ENCODE assay signal across 18 mouse cellular contexts in genomic region chr1:159331008-159331407, GRCm38 (mm10).
DNase-seq lines count a peak whose midpoint lies in the region; ATAC-seq and TF ChIP-seq lines count a peak whose summit lies in the region.
"Had no signal": no experiment of that assay in that cellular context is flagged by ENCODE, and none has a peak within 500 bp of the region (broad histone marks: within the 10 kb centered on the region; RNA-seq: fewer than 3 reads in every experiment).

No protein-coding gene starts in this region.

- no peak overlapping the region for H3K4me2 ChIP-seq in hindbrain, postnatal 0 days (ENCODE audit: low read depth, low read length)
- H3K4me2 ChIP-seq in hindbrain, embryonic 12.5 days (replicated peaks): no peak overlapping the region
- H3K4me2 ChIP-seq in neural tube, embryonic 13.5 days: no peak overlapping the region
- H3K4me2 ChIP-seq in neural tube, embryonic 15.5 days: no peak overlapping the region
- H3K4me2 ChIP-seq: heart, embryonic 12.5 days; liver, embryonic 15.5 days had no signal

- TF ChIP-seq CTCF in hindbrain, postnatal 0 days (IDR thresholded peaks at IDR 0.05; ENCODE audit: low read depth): no peak

- H3K27me3 ChIP-seq in hindbrain, postnatal 0 days (ENCODE audit: insufficient read depth, low read length): no peaks in the 10 kb centered on the region
- H3K27me3 ChIP-seq in hindbrain, embryonic 12.5 days: no peaks in the 10 kb centered on the region
- H3K27me3 ChIP-seq in neural tube, embryonic 13.5 days: no peaks in the 10 kb centered on the region
- H3K27me3 ChIP-seq in neural tube, embryonic 15.5 days (replicated peaks): no peaks in the 10 kb centered on the region
- H3K27me3 ChIP-seq: heart, embryonic 12.5 days; liver, embryonic 15.5 days had no signal

- no peaks in the 10 kb centered on the region for H3K4me1 ChIP-seq in hindbrain, postnatal 0 days (ENCODE audit: insufficient read depth, low read length)
- H3K4me1 ChIP-seq in hindbrain, embryonic 12.5 days: no peaks in the 10 kb centered on the region
- H3K4me1 ChIP-seq in neural tube, embryonic 13.5 days (replicated peaks): no peaks in the 10 kb centered on the region
- no peaks in the 10 kb centered on the region for H3K4me1 ChIP-seq in neural tube, embryonic 15.5 days
- H3K4me1 ChIP-seq: embryonic facial prominence, embryonic 10.5 days; heart, embryonic 12.5 days; liver, embryonic 15.5 days had no signal

- H3K36me3 ChIP-seq in hindbrain, postnatal 0 days (ENCODE audit: insufficient read depth, low read length): peaks cover 19% of the 10 kb centered on the region; the same call in 1 of the 2 replicates
- peaks cover 29% of the 10 kb centered on the region for H3K36me3 ChIP-seq in hindbrain, embryonic 12.5 days
- H3K36me3 ChIP-seq in neural tube, embryonic 13.5 days: peaks cover 40% of the 10 kb centered on the region
- H3K36me3 ChIP-seq in neural tube, embryonic 15.5 days: peaks cover 11% of the 10 kb centered on the region

- H3K4me3 ChIP-seq in hindbrain, postnatal 0 days (ENCODE audit: low read length): no peak overlapping the region
- no peak overlapping the region for H3K4me3 ChIP-seq in hindbrain, embryonic 12.5 days
- no peak overlapping the region for H3K4me3 ChIP-seq in neural tube, embryonic 13.5 days
- no peak overlapping the region for H3K4me3 ChIP-seq in neural tube, embryonic 15.5 days (replicated peaks)
- H3K4me3 ChIP-seq: embryonic facial prominence, embryonic 10.5 days; heart, embryonic 12.5 days; liver, embryonic 15.5 days had no signal

- no peak overlapping the region for H3K9ac ChIP-seq in hindbrain, postnatal 0 days (replicated peaks; ENCODE audit: low read length)
- no peak overlapping the region for H3K9ac ChIP-seq in hindbrain, embryonic 12.5 days
- H3K9ac ChIP-seq in neural tube, embryonic 13.5 days: no peak overlapping the region
- H3K9ac ChIP-seq in neural tube, embryonic 15.5 days (replicated peaks): no peak overlapping the region
- H3K9ac ChIP-seq: heart, embryonic 12.5 days; liver, embryonic 15.5 days had no signal

- WGBS in hindbrain, postnatal 0 days: 65% methylated on average over 4 of the region's 4 CpGs
- 75% methylated on average over 4 of the region's 4 CpGs for WGBS in hindbrain, embryonic 12.5 days
- 64% methylated on average over 4 of the region's 4 CpGs for WGBS in neural tube, embryonic 13.5 days
- WGBS in neural tube, embryonic 15.5 days: 55% methylated on average over 4 of the region's 4 CpGs

- H3K9me3 ChIP-seq in hindbrain, postnatal 0 days (ENCODE audit: low read length): no peaks in the 10 kb centered on the region
- no peaks in the 10 kb centered on the region for H3K9me3 ChIP-seq in hindbrain, embryonic 12.5 days (replicated peaks)
- no peaks in the 10 kb centered on the region for H3K9me3 ChIP-seq in neural tube, embryonic 13.5 days
- H3K9me3 ChIP-seq in neural tube, embryonic 15.5 days (replicated peaks): no peaks in the 10 kb centered on the region
- H3K9me3 ChIP-seq: embryonic facial prominence, embryonic 10.5 days; G1E; heart, embryonic 12.5 days; liver, embryonic 15.5 days had no signal

- DNase-seq in cerebellum, adult 8-10 months: peak; percentile 11
- DNase-seq in cerebellum, adult 11 months: no peak
- DNase-seq in hindbrain, postnatal 0 days (ENCODE audit: low spot score): peak; percentile 37
- DNase-seq in kidney, postnatal 4 days: no peak
- DNase-seq: adrenal gland, postnatal 14 days; heart, postnatal 14 days; kidney, adult 11 months; layer of hippocampus, postnatal 36 days; thymus, postnatal 14 days had no signal

- ATAC-seq in hindbrain, postnatal 0 days: peak; percentile 49; the same call in 1 of the 2 replicates
- ATAC-seq in hindbrain, embryonic 12.5 days (ENCODE audit: low FRiP score): no peak
- peak; percentile 80; the same call in 1 of the 2 replicates for ATAC-seq in neural tube, embryonic 13.5 days (ENCODE audit: low read depth)
- no peak for ATAC-seq in neural tube, embryonic 15.5 days (ENCODE audit: low FRiP score)
- ATAC-seq: activated CD4-positive, CD25-positive, alpha-beta regulatory T cell, adult 4 months; lung, postnatal 0 days had no signal

- no peak overlapping the region for H3K27ac ChIP-seq in hindbrain, postnatal 0 days
- no peak overlapping the region for H3K27ac ChIP-seq in hindbrain, embryonic 12.5 days
- no peak overlapping the region for H3K27ac ChIP-seq in neural tube, embryonic 13.5 days (replicated peaks)
- no peak overlapping the region for H3K27ac ChIP-seq in neural tube, embryonic 15.5 days (replicated peaks)
- H3K27ac ChIP-seq: embryonic facial prominence, embryonic 10.5 days; liver, embryonic 15.5 days had no signal

Comparison
In these comparisons a context has a peak if more than half of its experiments do, and no peak if none do; other contexts are left out.
1. DNase-seq: peak in cerebellum, adult 8-10 months (single experiment) and hindbrain, postnatal 0 days (single experiment); none in cerebellum, adult 11 months (single experiment) and kidney, postnatal 4 days (0 of 2).
2. ATAC-seq: peak in hindbrain, postnatal 0 days (single experiment) and neural tube, embryonic 13.5 days (single experiment); none in hindbrain, embryonic 12.5 days (single experiment) and neural tube, embryonic 15.5 days (single experiment).